Mouse (Mus musculus): ENCODE results near the gene Scd1.

DNA sequence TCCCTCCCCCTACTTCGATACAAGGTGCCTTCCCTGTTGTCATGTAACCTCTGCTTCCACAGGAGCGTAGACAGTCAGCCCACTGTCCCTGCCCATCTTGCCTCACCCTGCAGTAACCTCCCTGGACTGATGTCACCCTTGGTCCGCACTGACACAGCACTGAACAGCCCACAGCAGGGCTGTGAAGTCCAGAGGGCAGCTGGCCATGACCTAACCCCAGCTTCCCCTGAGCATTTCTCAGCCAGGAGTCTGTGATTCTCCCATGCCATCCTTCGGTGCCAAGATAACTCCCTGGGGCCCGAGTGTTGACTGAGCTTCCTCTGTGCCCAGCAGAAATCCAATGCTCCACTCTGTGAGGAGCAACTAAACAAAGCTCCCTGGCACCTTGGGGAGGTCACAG, 8.6 kb upstream of the Scd1 start:
- TF ChIP-seq TAL1 (IDR thresholded peaks at IDR 0.05; ENCODE audit: low read length), result no peak
- no peak for TF ChIP-seq GATA1 (IDR thresholded peaks at IDR 0.05; ENCODE audit: low read length)
